Mouse (Mus musculus): ENCODE data around the gene Nrxn2. TPM values are rescaled to one million over a fixed set of nuclear protein-coding genes. Genes with fewer than 3 reads are reported as not detected.

Gene Nrxn2
- polyA plus RNA-seq, 1 experiment from 2014 or later = 0.66 TPM

DNA sequence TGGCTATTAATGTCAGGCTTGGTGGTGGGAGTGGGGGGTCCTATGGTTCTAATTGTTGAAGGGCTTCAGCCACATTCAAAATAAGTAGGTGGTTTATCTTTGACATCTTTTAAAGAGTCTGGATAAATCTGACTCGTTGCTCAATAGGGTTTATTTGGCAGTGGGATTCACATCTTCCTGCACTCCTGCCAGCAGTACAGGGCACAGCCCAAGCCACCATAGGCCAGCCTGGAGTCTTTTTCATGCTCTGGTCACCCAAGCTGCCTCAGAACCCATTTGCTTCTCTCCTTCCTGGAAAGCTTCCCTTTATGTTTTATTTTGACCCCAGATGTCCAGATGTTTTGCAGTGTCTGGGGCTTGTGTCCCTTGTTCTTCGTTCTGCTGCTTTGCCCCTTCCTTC, 41.9 kb upstream of the Nrxn2 start:
- H3K27ac ChIP-seq (replicated peaks in 1 of 2; ENCODE audit: control insufficient read depth in 1 of 2, insufficient read depth in 1 of 2, low read depth in 2 of 2, low read length in 2 of 2) = no peak overlapping the region
- H3K9ac ChIP-seq (ENCODE audit: low read length) = no peak overlapping the region
- H3K27me3 ChIP-seq (ENCODE audit: control insufficient read depth, insufficient read depth, low read length) = no peaks in the 10 kb centered on the region
- H3K4me3 ChIP-seq (ENCODE audit: control insufficient read depth in 1 of 2, insufficient read depth in 1 of 2, low read depth in 1 of 2, low read length in 2 of 2) = no peak overlapping the region
- peaks cover 82% of the 10 kb centered on the region for H3K36me3 ChIP-seq (ENCODE audit: control insufficient read depth, insufficient read depth, low read length)
- no peak for ATAC-seq (ENCODE audit: insufficient number of reproducible peaks, insufficient read depth, low FRiP score, low read depth)
- H3K4me2 ChIP-seq (ENCODE audit: low read length) = no peak overlapping the region
- H3K9me3 ChIP-seq (ENCODE audit: control insufficient read depth, low read length) = no peaks in the 10 kb centered on the region
- WGBS = 73% methylated on average over 2 of the region's 2 CpGs
- peaks cover 6 to 19% of the 10 kb centered on the region in 2 experiments for H3K4me1 ChIP-seq (ENCODE audit: control insufficient read depth in 2 of 2, insufficient read depth in 2 of 2, low read length in 2 of 2)

DNA sequence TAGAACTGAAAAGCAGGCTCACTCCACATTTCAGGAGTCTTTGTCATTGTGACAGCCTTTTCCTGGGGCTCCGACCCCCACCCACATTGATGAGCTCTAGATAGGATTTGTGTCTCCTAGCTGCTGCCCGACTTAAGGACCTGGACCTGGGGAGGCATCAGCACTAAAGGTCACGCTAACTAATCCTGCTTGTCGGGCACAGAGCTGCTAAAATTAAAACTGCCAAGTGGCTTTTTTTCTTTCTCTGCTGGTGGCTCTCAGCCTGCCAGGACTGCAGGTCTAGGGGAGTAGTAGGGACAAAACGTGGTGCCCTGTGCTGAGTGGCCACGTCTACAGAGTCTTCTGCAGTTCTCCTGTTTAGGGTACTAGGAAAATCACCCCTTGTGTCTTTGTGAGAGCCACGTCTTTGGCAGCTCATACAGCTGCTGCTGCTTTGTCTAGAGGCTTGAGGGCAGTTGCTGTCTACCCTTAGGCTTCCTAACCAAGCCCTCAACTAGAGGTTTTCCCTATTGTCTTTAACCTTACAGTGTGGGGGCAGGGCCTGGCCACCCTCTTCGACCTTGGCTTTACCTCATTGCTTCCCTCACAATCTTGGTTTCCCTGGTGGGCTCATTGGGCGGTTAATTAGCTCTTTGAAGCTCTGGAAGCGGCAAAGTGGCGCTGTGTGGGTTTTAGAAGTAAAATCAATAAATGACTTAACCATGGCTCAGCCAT, 41.0 kb upstream of the Nrxn2 start:
- Histone ChIP-seq H3K27ac (replicated peaks in 1 of 2; ENCODE audit: control insufficient read depth in 1 of 2, insufficient read depth in 1 of 2, low read depth in 2 of 2, low read length in 2 of 2) (peak overlapping the region; percentile 46 to 63), H3K4me2 (ENCODE audit: low read length) (no peak overlapping the region), H3K9me3 (ENCODE audit: control insufficient read depth, low read length) (no peaks in the 10 kb centered on the region), H3K27me3 (ENCODE audit: control insufficient read depth, insufficient read depth, low read length) (no peaks in the 10 kb centered on the region), H3K9ac (ENCODE audit: low read length) (0 out of 2 replicates have a peak overlapping the region, but pooled peaks have one; percentile 1), H3K4me3 (ENCODE audit: control insufficient read depth in 1 of 2, insufficient read depth in 1 of 2, low read depth in 1 of 2, low read length in 2 of 2) (no peak overlapping the region), H3K4me1 (ENCODE audit: control insufficient read depth in 2 of 2, insufficient read depth in 2 of 2, low read length in 2 of 2) (peaks cover 6 to 22% of the 10 kb centered on the region in 2 experiments), H3K36me3 (ENCODE audit: control insufficient read depth, insufficient read depth, low read length) (peaks cover 73% of the 10 kb centered on the region)
- ATAC-seq (ENCODE audit: insufficient number of reproducible peaks, insufficient read depth, low FRiP score, low read depth) = no peak
- 66% methylated on average over 11 of the region's 11 CpGs for WGBS

DNA sequence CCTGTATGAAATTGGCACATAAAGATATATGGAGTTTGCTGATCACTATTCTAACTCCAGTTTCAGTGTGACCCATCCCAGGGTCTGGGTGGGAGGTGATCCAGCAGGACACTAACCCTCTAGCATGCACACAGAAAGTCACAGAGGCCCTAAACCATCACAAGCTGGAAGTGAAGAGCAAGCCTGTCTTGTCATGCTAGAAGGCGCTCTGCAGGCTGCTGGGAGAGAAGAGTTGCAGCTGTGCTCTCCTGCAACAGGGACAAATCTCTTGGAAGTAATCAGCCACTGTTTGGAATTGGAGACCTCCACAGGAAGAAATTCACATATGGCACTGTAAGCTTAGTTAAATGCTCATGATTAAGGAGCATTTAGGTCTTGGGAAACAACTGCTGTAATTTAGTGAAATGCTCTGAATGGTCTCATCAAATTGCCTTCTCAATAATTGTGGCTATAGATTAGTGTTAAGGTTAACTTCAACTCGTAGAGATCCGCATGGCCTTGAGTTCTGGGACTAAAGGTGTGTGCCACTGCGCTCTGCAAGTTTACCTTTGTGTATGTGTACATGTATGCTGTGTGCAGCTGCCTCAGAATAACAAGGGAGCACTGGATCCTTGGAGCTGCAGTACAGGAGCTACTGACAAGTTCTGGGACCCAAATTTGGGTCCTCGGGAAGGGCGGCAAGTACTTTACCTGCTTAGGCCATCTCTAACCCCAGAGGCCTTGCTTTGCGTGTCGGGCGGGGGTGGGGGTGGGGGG, 37.9 kb upstream of the Nrxn2 start:
- ATAC-seq (ENCODE audit: insufficient number of reproducible peaks, insufficient read depth, low FRiP score, low read depth) = no peak
- Histone ChIP-seq H3K9me3 (ENCODE audit: control insufficient read depth, low read length) (no peaks in the 10 kb centered on the region), H3K27ac (replicated peaks in 1 of 2; ENCODE audit: control insufficient read depth in 1 of 2, insufficient read depth in 1 of 2, low read depth in 2 of 2, low read length in 2 of 2) (no peak overlapping the region), H3K4me2 (ENCODE audit: low read length) (no peak overlapping the region), H3K4me1 (ENCODE audit: control insufficient read depth in 2 of 2, insufficient read depth in 2 of 2, low read length in 2 of 2) (peaks cover 22 to 38% of the 10 kb centered on the region in 2 experiments), H3K36me3 (ENCODE audit: control insufficient read depth, insufficient read depth, low read length) (peaks cover 42% of the 10 kb centered on the region), H3K9ac (ENCODE audit: low read length) (no peak overlapping the region), H3K27me3 (ENCODE audit: control insufficient read depth, insufficient read depth, low read length) (no peaks in the 10 kb centered on the region), H3K4me3 (ENCODE audit: control insufficient read depth in 1 of 2, insufficient read depth in 1 of 2, low read depth in 1 of 2, low read length in 2 of 2) (no peak overlapping the region)
- WGBS = 93% methylated on average over 9 of the region's 9 CpGs

DNA sequence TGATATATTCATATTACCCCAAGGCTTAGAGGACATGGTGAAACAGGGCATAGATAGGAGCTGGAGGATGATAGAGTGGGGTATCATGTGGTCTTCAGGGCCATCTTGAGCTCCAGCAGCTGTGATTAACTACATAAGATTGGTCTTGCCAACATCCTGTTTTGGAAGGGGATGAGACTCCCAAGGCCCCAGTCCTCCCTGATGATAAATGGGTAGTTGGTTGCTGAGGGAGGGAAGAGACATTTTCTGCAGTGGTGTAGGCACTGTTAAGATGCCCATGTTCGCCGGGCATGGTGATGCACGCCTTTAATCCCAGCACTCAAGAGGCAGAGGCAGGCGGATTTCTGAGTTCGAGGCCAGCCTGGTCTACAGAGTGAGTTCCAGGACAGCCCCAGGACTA, 37.3 kb upstream of the Nrxn2 start:
- no peaks in the 10 kb centered on the region for H3K27me3 ChIP-seq (ENCODE audit: control insufficient read depth, insufficient read depth, low read length)
- no peak for ATAC-seq (ENCODE audit: insufficient number of reproducible peaks, insufficient read depth, low FRiP score, low read depth)
- H3K4me3 ChIP-seq (ENCODE audit: control insufficient read depth in 1 of 2, insufficient read depth in 1 of 2, low read depth in 1 of 2, low read length in 2 of 2) = no peak overlapping the region
- no peaks in the 10 kb centered on the region for H3K9me3 ChIP-seq (ENCODE audit: control insufficient read depth, low read length)
- peaks cover 28 to 44% of the 10 kb centered on the region in 2 experiments for H3K4me1 ChIP-seq (ENCODE audit: control insufficient read depth in 2 of 2, insufficient read depth in 2 of 2, low read length in 2 of 2)
- H3K27ac ChIP-seq (replicated peaks in 1 of 2; ENCODE audit: control insufficient read depth in 1 of 2, insufficient read depth in 1 of 2, low read depth in 2 of 2, low read length in 2 of 2) = no peak overlapping the region
- H3K9ac ChIP-seq (ENCODE audit: low read length) = no peak overlapping the region
- peaks cover 39% of the 10 kb centered on the region for H3K36me3 ChIP-seq (ENCODE audit: control insufficient read depth, insufficient read depth, low read length)
- WGBS = 95% methylated on average over 5 of the region's 5 CpGs
- no peak overlapping the region for H3K4me2 ChIP-seq (ENCODE audit: low read length)

DNA sequence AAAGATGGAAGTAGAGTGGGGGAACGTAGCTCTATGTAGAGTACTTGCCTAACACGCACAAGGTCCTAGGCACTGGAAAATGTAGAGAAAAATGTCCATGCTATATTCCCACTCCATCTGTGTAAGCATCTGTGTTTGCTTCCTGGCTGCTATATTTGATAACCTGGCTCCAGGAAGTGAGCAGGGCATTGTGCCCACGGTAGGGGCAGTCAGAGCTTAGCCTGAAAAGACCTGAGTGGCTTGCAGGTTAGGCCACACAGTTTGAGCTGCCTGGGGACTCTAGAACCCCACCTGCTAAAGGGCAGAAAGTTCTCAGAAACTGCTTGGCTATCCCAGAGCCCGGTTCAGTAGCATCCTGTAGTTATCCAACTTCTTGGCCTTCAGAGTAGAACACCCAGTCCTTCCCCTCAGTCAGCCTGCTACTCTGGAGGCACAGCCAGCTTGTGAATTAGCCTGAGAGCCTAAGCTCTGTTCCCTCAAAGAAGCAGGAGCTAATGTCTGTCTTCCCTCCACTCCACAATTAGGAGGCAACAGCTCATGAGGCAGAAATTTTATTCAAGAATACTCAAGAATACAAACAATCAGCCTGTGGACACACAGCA, 36.1 kb upstream of the Nrxn2 start:
- peak overlapping the region; percentile 8 to 94; a peak in 1 of 4 replicates for H3K27ac ChIP-seq (replicated peaks in 1 of 2; ENCODE audit: control insufficient read depth in 1 of 2, insufficient read depth in 1 of 2, low read depth in 2 of 2, low read length in 2 of 2)
- no peaks in the 10 kb centered on the region for H3K9me3 ChIP-seq (ENCODE audit: control insufficient read depth, low read length)
- H3K4me3 ChIP-seq (ENCODE audit: control insufficient read depth in 1 of 2, insufficient read depth in 1 of 2, low read depth in 1 of 2, low read length in 2 of 2) = no peak overlapping the region
- ATAC-seq (ENCODE audit: insufficient number of reproducible peaks, insufficient read depth, low FRiP score, low read depth) = no peak
- no peaks in the 10 kb centered on the region for H3K27me3 ChIP-seq (ENCODE audit: control insufficient read depth, insufficient read depth, low read length)
- H3K4me2 ChIP-seq (ENCODE audit: low read length) = no peak overlapping the region
- peaks cover 39% of the 10 kb centered on the region for H3K36me3 ChIP-seq (ENCODE audit: control insufficient read depth, insufficient read depth, low read length)
- WGBS = 65% methylated on average over 4 of the region's 4 CpGs
- no peak overlapping the region for H3K9ac ChIP-seq (ENCODE audit: low read length)
- H3K4me1 ChIP-seq (ENCODE audit: control insufficient read depth in 2 of 2, insufficient read depth in 2 of 2, low read length in 2 of 2) = peaks cover 32 to 50% of the 10 kb centered on the region in 2 experiments

DNA sequence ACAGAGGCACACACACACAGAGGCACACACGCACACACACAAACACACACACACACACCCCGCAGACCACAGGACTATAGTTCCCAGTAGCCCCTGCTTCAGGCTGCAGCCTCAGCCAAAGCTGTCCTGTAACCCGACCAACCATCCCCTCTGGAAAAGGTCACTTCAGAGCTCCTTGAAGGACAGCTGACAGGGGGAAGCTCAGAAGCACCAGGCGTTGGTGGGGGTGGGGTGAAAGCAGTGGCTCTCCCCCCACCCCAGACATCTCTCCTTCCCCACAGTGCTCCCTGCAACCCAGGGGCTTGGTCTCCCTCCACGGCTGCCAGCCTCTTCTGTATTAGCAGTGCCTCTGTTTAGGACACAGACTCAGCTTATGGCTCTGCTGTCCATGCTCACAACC, 35.1 kb upstream of the Nrxn2 start:
- Histone ChIP-seq H3K4me1 (ENCODE audit: control insufficient read depth in 2 of 2, insufficient read depth in 2 of 2, low read length in 2 of 2) (peaks cover 30 to 44% of the 10 kb centered on the region in 2 experiments), H3K27ac (replicated peaks in 1 of 2; ENCODE audit: control insufficient read depth in 1 of 2, insufficient read depth in 1 of 2, low read depth in 2 of 2, low read length in 2 of 2) (peak overlapping the region; percentile 89 to 94), H3K4me3 (ENCODE audit: control insufficient read depth in 1 of 2, insufficient read depth in 1 of 2, low read depth in 1 of 2, low read length in 2 of 2) (no peak overlapping the region), H3K4me2 (ENCODE audit: low read length) (peak overlapping the region; percentile 83), H3K36me3 (ENCODE audit: control insufficient read depth, insufficient read depth, low read length) (peaks cover 37% of the 10 kb centered on the region), H3K9ac (ENCODE audit: low read length) (peak overlapping the region; percentile 47), H3K27me3 (ENCODE audit: control insufficient read depth, insufficient read depth, low read length) (no peaks in the 10 kb centered on the region), H3K9me3 (ENCODE audit: control insufficient read depth, low read length) (no peaks in the 10 kb centered on the region)
- 20% methylated on average over 5 of the region's 5 CpGs for WGBS
- ATAC-seq (ENCODE audit: insufficient number of reproducible peaks, insufficient read depth, low FRiP score, low read depth) = no peak

DNA sequence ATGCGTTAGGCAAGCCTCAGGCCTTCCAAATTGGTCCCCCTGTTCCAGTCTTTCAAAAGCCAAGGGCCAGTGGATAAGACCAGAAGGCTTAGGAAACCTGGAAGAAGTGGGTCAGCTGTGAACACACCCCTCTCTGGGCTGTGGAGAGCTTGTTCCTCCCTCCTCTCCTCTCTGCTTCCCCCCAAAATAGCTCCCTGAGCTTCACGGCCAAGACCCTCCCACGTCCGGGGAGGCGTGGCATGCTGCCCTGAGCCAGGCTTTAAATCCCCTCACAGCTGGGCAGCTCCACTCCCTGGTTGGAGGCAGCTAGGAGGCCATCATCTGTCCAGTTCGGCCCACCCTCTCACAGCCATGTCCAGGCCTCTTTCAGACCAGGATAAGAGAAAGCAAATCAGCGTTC, 34.4 kb upstream of the Nrxn2 start, which contains the start of gene Pygm:
Gene Pygm, plus strand, starts transcription at position 272 of the 400 bp plus-strand sequence.
- peaks cover 30 to 45% of the 10 kb centered on the region in 2 experiments for H3K4me1 ChIP-seq (ENCODE audit: control insufficient read depth in 2 of 2, insufficient read depth in 2 of 2, low read length in 2 of 2)
- whole genome bisulfite sequencing = 2% methylated on average over 7 of the region's 7 CpGs

More for the DNA sequence above, 34.4 kb upstream of the Nrxn2 start, which contains the start of gene Pygm:
- no peaks in the 10 kb centered on the region for H3K27me3 ChIP-seq (ENCODE audit: control insufficient read depth, insufficient read depth, low read length)
- peak within 1 kb of the TSS; percentile 89 to 94 for H3K27ac ChIP-seq (replicated peaks in 1 of 2; ENCODE audit: control insufficient read depth in 1 of 2, insufficient read depth in 1 of 2, low read depth in 2 of 2, low read length in 2 of 2)
- peak within 1 kb of the TSS; percentile 48 to 49 for H3K4me3 ChIP-seq (ENCODE audit: control insufficient read depth in 1 of 2, insufficient read depth in 1 of 2, low read depth in 1 of 2, low read length in 2 of 2)
- peak within 1 kb of the TSS; percentile 83 for H3K4me2 ChIP-seq (ENCODE audit: low read length)
- H3K9me3 ChIP-seq (ENCODE audit: control insufficient read depth, low read length) = no peaks in the 10 kb centered on the region
- H3K36me3 ChIP-seq (ENCODE audit: control insufficient read depth, insufficient read depth, low read length) = peaks cover 37% of the 10 kb centered on the region
- H3K9ac ChIP-seq (ENCODE audit: low read length) = peak within 1 kb of the TSS; percentile 80
- ATAC-seq (ENCODE audit: insufficient number of reproducible peaks, insufficient read depth, low FRiP score, low read depth) = peak; percentile 70
